In the genomic region with DNA sequence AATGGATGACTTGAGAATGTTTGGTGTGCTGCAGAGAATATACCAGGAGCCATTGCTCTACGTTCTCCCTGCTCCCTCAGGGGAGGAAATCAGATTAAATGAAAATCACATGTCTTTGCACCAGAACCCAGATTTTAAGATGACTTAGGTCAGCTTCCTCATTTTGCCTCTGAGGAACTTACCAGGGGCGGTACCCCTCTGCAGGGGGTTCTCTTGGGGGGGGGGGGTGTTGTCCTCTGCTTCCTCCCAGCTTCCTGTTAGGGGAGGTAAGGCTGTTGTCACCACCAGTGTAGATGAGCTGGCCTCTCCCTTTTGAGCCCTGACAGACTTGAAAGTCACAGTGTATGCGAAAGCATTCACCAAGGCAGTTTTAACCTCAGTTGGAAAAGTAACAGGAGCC, we compare ENCODE assay signal across 17 mouse cellular contexts. TPM values are rescaled to one million over a fixed set of nuclear protein-coding genes. Genes with fewer than 3 reads are reported as not detected.
DNase-seq lines count a peak whose midpoint lies in the region; ATAC-seq and TF ChIP-seq lines count a peak whose summit lies in the region.
"Had no signal": no experiment of that assay in that cellular context is flagged by ENCODE, and none has a peak within 500 bp of the region (broad histone marks: within the 10 kb centered on the region; RNA-seq: fewer than 3 reads in every experiment).

No protein-coding gene starts in this region.

- no peaks in the 10 kb centered on the region for H3K27me3 ChIP-seq in CH12.LX (replicated peaks)
- no peaks in the 10 kb centered on the region for H3K27me3 ChIP-seq in hindbrain, embryonic 13.5 days
- no peaks in the 10 kb centered on the region for H3K27me3 ChIP-seq in midbrain, embryonic 13.5 days
- H3K27me3 ChIP-seq: heart, embryonic 15.5 days; hindbrain, embryonic 15.5 days had no signal

- intact Hi-C loops in gastrocnemius, adult 2 months (cut with DNase I) = no loop called here
- intact Hi-C loops in gastrocnemius, postnatal 14 days (cut with DNase I; ENCODE audit: low total_unique reads) = no loop called here

- peaks cover 13 to 35% of the 10 kb centered on the region in 2 experiments for H3K36me3 ChIP-seq in CH12.LX (replicated peaks in 1 of 2; ENCODE audit: control insufficient read depth in 1 of 2, insufficient read depth in 1 of 2, low read length in 1 of 2)
- H3K36me3 ChIP-seq in hindbrain, embryonic 13.5 days = peaks cover 17% of the 10 kb centered on the region
- H3K36me3 ChIP-seq in midbrain, embryonic 13.5 days = peaks cover 26% of the 10 kb centered on the region
- H3K36me3 ChIP-seq: heart, embryonic 15.5 days had no signal

- H3K4me3 ChIP-seq in gastrocnemius, adult 2 months = no peak overlapping the region
- H3K4me3 ChIP-seq in CH12.LX (replicated peaks in 1 of 3; ENCODE audit: low read depth in 2 of 3, low read length in 2 of 3, poor library complexity in 1 of 3) = no peak overlapping the region
- H3K4me3 ChIP-seq in hindbrain, embryonic 13.5 days = no peak overlapping the region
- no peak overlapping the region for H3K4me3 ChIP-seq in midbrain, embryonic 13.5 days (replicated peaks)
- H3K4me3 ChIP-seq: heart, embryonic 15.5 days; hindbrain, embryonic 15.5 days; left cerebral cortex, adult 2 months had no signal

- no peak overlapping the region for H3K9ac ChIP-seq in CH12.LX (ENCODE audit: insufficient read depth, low read depth)
- H3K9ac ChIP-seq in hindbrain, embryonic 13.5 days = no peak overlapping the region
- no peak overlapping the region for H3K9ac ChIP-seq in midbrain, embryonic 13.5 days (replicated peaks)
- H3K9ac ChIP-seq: forebrain, postnatal 0 days; heart, embryonic 15.5 days; hindbrain, embryonic 15.5 days had no signal

- dilution Hi-C loops in CH12.LX (cut with MboI; ENCODE audit: extremely low pct_ligation_motif_present, extremely low pct_unique_long_range_greater_than_20kb, low sequenced_read_pairs) = no loop called here

- H3K9me3 ChIP-seq in CH12.LX (replicated peaks; ENCODE audit: low read length) = no peaks in the 10 kb centered on the region
- peaks cover 8% of the 10 kb centered on the region for H3K9me3 ChIP-seq in hindbrain, embryonic 13.5 days
- peaks cover 5% of the 10 kb centered on the region; the same call in 1 of the 2 replicates for H3K9me3 ChIP-seq in midbrain, embryonic 13.5 days
- H3K9me3 ChIP-seq: heart, embryonic 15.5 days; hindbrain, embryonic 15.5 days had no signal

- TF ChIP-seq POLR2A in CH12.LX (IDR thresholded peaks at IDR 0.05; ENCODE audit: low read depth, low read length) = no peak

- in situ Hi-C loops in CH12.LX (cut with MboI; ENCODE audit: low pct_ligation_motif_present, low pct_unique_long_range_greater_than_20kb, low sequenced_read_pairs) = no loop called here

- H3K27ac ChIP-seq in gastrocnemius, adult 2 months = peak overlapping the region; percentile 31; the same call in 1 of the 2 replicates
- H3K27ac ChIP-seq in CH12.LX (ENCODE audit: insufficient read depth, low read depth) = no peak overlapping the region
- H3K27ac ChIP-seq in hindbrain, embryonic 13.5 days = no peak overlapping the region
- no peak overlapping the region for H3K27ac ChIP-seq in midbrain, embryonic 13.5 days
- H3K27ac ChIP-seq: heart, embryonic 15.5 days; hindbrain, embryonic 15.5 days; left cerebral cortex, adult 2 months had no signal

- DNase-seq in gastrocnemius, adult 2 months = no peak
- no peak for DNase-seq in gastrocnemius, postnatal 14 days
- DNase-seq in CH12.LX (ENCODE audit: extremely low read depth) = peak; percentile 57
- DNase-seq in right cerebral cortex, adult 2 months (ENCODE audit: low spot score in 2 of 2) = no peak
- DNase-seq: adrenal gland, postnatal 36 days; cerebellum, adult 11-12 months; forebrain, postnatal 0 days; gastrocnemius, postnatal 36 days; kidney, adult 11 months; right cerebral cortex, postnatal 14 days had no signal

- H3K4me2 ChIP-seq in CH12.LX (ENCODE audit: insufficient read depth, low read depth, poor library complexity, severe bottlenecking) = no peak overlapping the region
- H3K4me2 ChIP-seq in hindbrain, embryonic 13.5 days = no peak overlapping the region
- no peak overlapping the region for H3K4me2 ChIP-seq in midbrain, embryonic 13.5 days (replicated peaks)
- H3K4me2 ChIP-seq: heart, embryonic 15.5 days; hindbrain, embryonic 15.5 days had no signal

- peaks cover 2 to 37% of the 10 kb centered on the region in 2 experiments for H3K4me1 ChIP-seq in CH12.LX (ENCODE audit: control insufficient read depth in 1 of 2, insufficient read depth in 2 of 2)
- H3K4me1 ChIP-seq in hindbrain, embryonic 13.5 days (replicated peaks) = peaks cover 32% of the 10 kb centered on the region
- H3K4me1 ChIP-seq in midbrain, embryonic 13.5 days (replicated peaks) = peaks cover 30% of the 10 kb centered on the region

- WGBS in hindbrain, embryonic 13.5 days = 82% methylated on average over 3 of the region's 3 CpGs
- 79% methylated on average over 3 of the region's 3 CpGs for WGBS in midbrain, embryonic 13.5 days

- ATAC-seq in granulocyte monocyte progenitor cell, adult 5-6 weeks (replicated peaks; ENCODE audit: poor library complexity, severe bottlenecking) = peak; percentile 93
- ATAC-seq in megakaryocyte, adult 5-6 weeks (ENCODE audit: poor library complexity, severe bottlenecking) = peak; percentile 88
- ATAC-seq in hindbrain, embryonic 13.5 days (ENCODE audit: low FRiP score) = no peak
- no peak for ATAC-seq in midbrain, embryonic 13.5 days
- ATAC-seq: forebrain, postnatal 0 days had no signal

- no peaks in the 10 kb centered on the region for H3K79me2 ChIP-seq in CH12.LX (replicated peaks; ENCODE audit: control insufficient read depth, extremely low read depth, insufficient read depth, poor library complexity, severe bottlenecking)

- no peak for TF ChIP-seq CTCF in gastrocnemius, adult 2 months (IDR thresholded peaks at IDR 0.05)
- no peak for TF ChIP-seq CTCF in CH12.LX (conservative IDR thresholded peaks at IDR 0.05 in 1 of 2, IDR thresholded peaks at IDR 0.05 in 1 of 2; ENCODE audit: low read depth in 2 of 2, low read length in 2 of 2)

- TF ChIP-seq RAD21 in CH12.LX (IDR thresholded peaks at IDR 0.05; ENCODE audit: low read depth, low read length) = no peak

- no peak for TF ChIP-seq EP300 in CH12.LX (IDR thresholded peaks at IDR 0.05; ENCODE audit: low read length)

TF ChIP-seq in CH12.LX, 34 proteins besides CTCF, POLR2A, EP300 and RAD21:
- TF ChIP-seq HCFC1 (IDR thresholded peaks at IDR 0.05; ENCODE audit: low read depth, low read length) = no peak
- no peak for TF ChIP-seq MEF2A (IDR thresholded peaks at IDR 0.05; ENCODE audit: borderline replicate concordance, low read depth, low read length)
- TF ChIP-seq BHLHE40 (IDR thresholded peaks at IDR 0.05; ENCODE audit: low read depth, low read length) = no peak
- TF ChIP-seq MXI1 (IDR thresholded peaks at IDR 0.05; ENCODE audit: low read depth, low read length) = no peak
- no peak for TF ChIP-seq PAX5 (IDR thresholded peaks at IDR 0.05; ENCODE audit: low read length)
- TF ChIP-seq TCF12 (IDR thresholded peaks at IDR 0.05; ENCODE audit: low read depth, low read length) = no peak
- no peak for TF ChIP-seq KAT2A (IDR thresholded peaks at IDR 0.05; ENCODE audit: insufficient replicate concordance, low read length)
- TF ChIP-seq TBP (conservative IDR thresholded peaks at IDR 0.05; ENCODE audit: low read depth, low read length) = no peak
- TF ChIP-seq NELFE (IDR thresholded peaks at IDR 0.05; ENCODE audit: low read depth, low read length) = no peak
- no peak for TF ChIP-seq POLR2AphosphoS2 (IDR thresholded peaks at IDR 0.05; ENCODE audit: low read depth, low read length)
- no peak for TF ChIP-seq ZKSCAN1 (IDR thresholded peaks at IDR 0.05; ENCODE audit: borderline replicate concordance, low read depth, low read length)
- TF ChIP-seq E2F4 (IDR thresholded peaks at IDR 0.05; ENCODE audit: insufficient replicate concordance, low read depth, low read length) = no peak
- TF ChIP-seq JUN (IDR thresholded peaks at IDR 0.05; ENCODE audit: insufficient read depth, low read depth, low read length) = no peak
- TF ChIP-seq USF1 (IDR thresholded peaks at IDR 0.05; ENCODE audit: low read depth, low read length) = no peak
- no peak for TF ChIP-seq MAFK (IDR thresholded peaks at IDR 0.05; ENCODE audit: insufficient replicate concordance, low read length)
- no peak for TF ChIP-seq NRF1 (IDR thresholded peaks at IDR 0.05; ENCODE audit: low read depth, low read length)
- TF ChIP-seq USF2 (conservative IDR thresholded peaks at IDR 0.05; ENCODE audit: low read depth, low read length) = no peak
- TF ChIP-seq MAX (IDR thresholded peaks at IDR 0.05; ENCODE audit: low read length) = no peak
- no peak for TF ChIP-seq ZNF384 (IDR thresholded peaks at IDR 0.05; ENCODE audit: low read depth, low read length)
TF ChIP-seq in CH12.LX: peak in this region for 0.

RNA-seq across cellular contexts. Expression of a gene that starts 47.1 kb away (rescaled TPM):
- total RNA-seq in gastrocnemius, adult 2 months (2021) = 100 to 1,000 TPM; 159 to 160 TPM
- 100 to 1,000 TPM; 160 to 166 TPM for total RNA-seq in gastrocnemius, postnatal 14 days (2021)
- 20.9 and 26.1 TPM in 2 replicates for total RNA-seq in CH12.LX (2012; rRNA removed)
- total RNA-seq in CH12.LX (2014; rRNA removed) = 46.4 and 57.9 TPM in 2 replicates
- polyA plus RNA-seq in CH12.LX (2012; ENCODE audit: insufficient read length, low read depth) = 44.7 and 54.1 TPM in 2 replicates
- total RNA-seq in granulocyte monocyte progenitor cell, adult 5-6 weeks (2014; fragmentation: Nextera tagmentation) = 8.7 and 19.3 TPM in 2 replicates
- total RNA-seq in granulocyte monocyte progenitor cell, adult 5-6 weeks (2017) = 62.4 and 90.0 TPM in 2 replicates
- 11.2 and 14.3 TPM in 2 replicates for total RNA-seq in megakaryocyte, adult 5-6 weeks (2015)
- 85.1 and 86.5 TPM in 2 replicates for total RNA-seq in megakaryocyte, adult 5-6 weeks (2017)
- polyA plus RNA-seq in hindbrain, embryonic 13.5 days (2015; fragmentation: Nextera tagmentation; extraction: Ambion mirVana) = 11.7 and 13.3 TPM in 2 replicates
- 12.3 and 13.8 TPM in 2 replicates for polyA plus RNA-seq in midbrain, embryonic 13.5 days (2015; fragmentation: Nextera tagmentation; extraction: Ambion mirVana)

Comparison
In these comparisons a context has a peak if more than half of its experiments do, and no peak if none do; other contexts are left out.
1. ATAC-seq: peak in granulocyte monocyte progenitor cell, adult 5-6 weeks (single experiment) and megakaryocyte, adult 5-6 weeks (single experiment); none in hindbrain, embryonic 13.5 days (single experiment) and midbrain, embryonic 13.5 days (single experiment).